Mouse (Mus musculus): ENCODE results near the gene Prph.

- TF ChIP-seq CTCF (IDR thresholded peaks at IDR 0.05; ENCODE audit: low read depth, low read length): no peak
- TF ChIP-seq POLR2A (IDR thresholded peaks at IDR 0.05; ENCODE audit: borderline replicate concordance, low read depth, low read length): no peak
These were observed 37.0 kb upstream of the Prph start for GRCm38 (mm10) chr15:99017986-99018385.
